Mouse (Mus musculus): Measurements from ENCODE around the gene Lhfpl3.

- TF ChIP-seq CTCF (IDR thresholded peaks at IDR 0.05; ENCODE audit: borderline replicate concordance, control insufficient read depth, extremely low read depth, insufficient read depth, low read length, poor library complexity), result no peak
- no peak for TF ChIP-seq POLR2A (IDR thresholded peaks at IDR 0.05; ENCODE audit: control insufficient read depth, extremely low read depth, insufficient read depth, low read length, poor library complexity)
Measured at GRCm38 (mm10) chr5:22928746-22929145, 182.9 kb downstream of the Lhfpl3 start.

Data from thymus, adult 2 months (tissue).